Mouse (Mus musculus): Measurements from ENCODE around the gene Hoxb2. TPM values are rescaled to one million over a fixed set of nuclear protein-coding genes. Genes with fewer than 3 reads are reported as not detected.

Gene Hoxb2
- polyA plus RNA-seq, 1 experiment from 2014 or later = 45.9 TPM

GRCm38 (mm10) chr11:96327750-96328149 is 22.6 kb upstream of the Hoxb2 start:
- no peak for ATAC-seq (replicated peaks; ENCODE audit: low FRiP score)
- Histone ChIP-seq H3K4me1 (peaks cover 99% of the 10 kb centered on the region), H3K9ac (peak overlapping the region; percentile 55), H3K27me3 (no peaks in the 10 kb centered on the region), H3K27ac (peak overlapping the region; percentile 100), H3K4me2 (peak overlapping the region; percentile 90), H3K4me3 (replicated peaks) (peak overlapping the region; percentile 80), H3K9me3 (replicated peaks) (no peaks in the 10 kb centered on the region), H3K36me3 (peaks cover 23% of the 10 kb centered on the region)
- 30% methylated on average over 5 of the region's 5 CpGs for WGBS

DNA sequence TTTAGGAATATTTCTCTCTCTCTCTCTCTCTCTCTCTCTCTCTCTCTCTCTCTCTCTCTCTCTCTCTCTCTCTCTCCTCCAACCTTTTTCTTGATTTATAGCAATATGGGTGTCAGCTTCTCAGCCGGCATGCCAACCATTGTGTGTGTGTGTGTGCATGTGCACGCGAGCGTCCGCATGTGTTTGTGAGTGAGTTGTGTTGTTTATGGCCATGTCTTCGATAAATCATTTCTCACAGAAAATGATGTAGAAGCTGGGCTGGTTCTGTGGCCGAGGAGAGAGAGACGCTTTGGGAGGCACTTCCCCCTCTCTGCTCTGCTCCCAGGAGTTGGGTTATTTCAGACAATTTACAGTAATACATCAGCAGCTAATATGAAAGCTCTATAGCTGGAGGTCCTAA is 21.7 kb upstream of the Hoxb2 start:
- H3K9me3 ChIP-seq (replicated peaks) = no peaks in the 10 kb centered on the region
- H3K27me3 ChIP-seq = no peaks in the 10 kb centered on the region
- H3K4me3 ChIP-seq (replicated peaks) = peak overlapping the region; percentile 80
- H3K9ac ChIP-seq = peak overlapping the region; percentile 55; the same call in 1 of the 2 replicates
- H3K27ac ChIP-seq = peak overlapping the region; percentile 100
- no peak for ATAC-seq (replicated peaks; ENCODE audit: low FRiP score)
- peaks cover 99% of the 10 kb centered on the region for H3K4me1 ChIP-seq
- H3K36me3 ChIP-seq = peaks cover 26% of the 10 kb centered on the region
- WGBS = 9% methylated on average over 8 of the region's 8 CpGs
- peak overlapping the region; percentile 90 for H3K4me2 ChIP-seq

DNA sequence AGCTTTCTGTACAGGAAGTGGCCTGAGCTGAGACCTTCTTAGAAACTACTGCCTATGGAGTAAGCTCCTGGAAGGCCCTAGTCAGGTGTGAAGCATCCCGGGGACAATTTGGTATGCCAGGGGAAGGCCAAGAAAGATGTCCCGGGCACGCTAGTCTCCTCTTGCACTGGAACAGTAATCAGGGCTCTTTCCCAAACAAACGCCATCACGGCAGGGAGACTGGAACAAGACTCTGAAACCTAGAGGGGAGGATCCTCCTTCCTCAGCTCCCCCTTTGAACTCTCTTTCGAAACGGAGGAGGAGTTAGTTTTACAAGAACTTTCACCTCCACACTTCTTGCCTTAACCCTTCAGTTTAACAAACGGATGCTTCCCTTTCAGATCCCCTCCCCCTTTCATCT is 18.2 kb upstream of the Hoxb2 start:
- ATAC-seq (replicated peaks; ENCODE audit: low FRiP score) = no peak; the same call in 1 of the 2 replicates
- peak overlapping the region; percentile 100 for H3K27ac ChIP-seq
- peak overlapping the region; percentile 90 for H3K4me2 ChIP-seq
- peak overlapping the region; percentile 55 for H3K9ac ChIP-seq
- no peaks in the 10 kb centered on the region for H3K27me3 ChIP-seq
- WGBS = 6% methylated on average over 8 of the region's 8 CpGs
- H3K36me3 ChIP-seq = peaks cover 27% of the 10 kb centered on the region
- no peaks in the 10 kb centered on the region for H3K9me3 ChIP-seq (replicated peaks)
- H3K4me1 ChIP-seq = peaks cover 100% of the 10 kb centered on the region
- peak overlapping the region; percentile 41 for H3K4me3 ChIP-seq (replicated peaks)

GRCm38 (mm10) chr11:96332618-96333032 is 17.7 kb upstream of the Hoxb2 start:
- H3K4me1 ChIP-seq = peaks cover 100% of the 10 kb centered on the region
- peaks cover 31% of the 10 kb centered on the region for H3K36me3 ChIP-seq
- H3K27me3 ChIP-seq = no peaks in the 10 kb centered on the region
- H3K4me3 ChIP-seq (replicated peaks) = peak overlapping the region; percentile 41
- H3K4me2 ChIP-seq = peak overlapping the region; percentile 90
- H3K9me3 ChIP-seq (replicated peaks) = no peaks in the 10 kb centered on the region
- peak overlapping the region; percentile 55 for H3K9ac ChIP-seq
- H3K27ac ChIP-seq = peak overlapping the region; percentile 100
- WGBS = 10% methylated on average over 34 of the region's 35 CpGs
- ATAC-seq (replicated peaks; ENCODE audit: low FRiP score) = no peak; the same call in 1 of the 2 replicates

DNA sequence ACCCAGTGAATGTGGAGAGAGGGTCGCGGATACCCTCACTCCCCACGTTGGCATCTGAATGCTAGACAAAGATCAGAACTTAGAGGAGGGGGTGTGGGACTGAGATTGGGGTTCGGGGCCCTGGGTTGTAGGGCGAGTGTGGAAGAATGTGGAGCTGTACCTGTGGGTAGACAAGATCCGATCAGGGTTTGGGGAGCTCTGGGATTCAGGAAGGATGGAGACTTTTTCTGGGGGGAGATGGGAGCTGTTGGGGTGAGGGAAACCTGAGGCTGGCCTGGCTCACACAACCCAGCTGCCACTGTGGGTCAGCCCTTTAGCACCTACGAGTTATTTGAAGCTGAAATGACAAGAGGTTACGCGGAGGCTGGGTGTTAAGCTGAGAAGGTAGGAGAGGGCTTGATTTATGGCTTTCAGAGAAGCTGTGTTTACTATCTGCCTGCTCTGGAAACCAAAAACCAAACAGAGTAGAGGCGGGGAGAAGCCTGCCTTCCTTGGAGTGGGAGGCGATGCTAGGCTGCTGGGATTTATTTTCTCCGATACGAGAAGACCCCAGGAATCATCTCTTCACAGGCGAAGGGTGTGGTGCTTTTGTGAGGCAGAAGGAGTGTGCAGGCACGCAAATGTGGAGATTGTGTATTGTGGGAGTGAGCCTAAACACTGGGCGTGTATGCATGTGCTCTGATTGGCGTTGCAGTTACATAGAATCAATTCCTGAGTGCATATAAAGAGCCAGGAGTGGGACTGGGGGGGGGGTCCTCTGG is 16.9 kb upstream of the Hoxb2 start:
- Histone ChIP-seq H3K27ac (peak overlapping the region; percentile 100), H3K9ac (peak overlapping the region; percentile 55), H3K27me3 (no peaks in the 10 kb centered on the region), H3K36me3 (peaks cover 39% of the 10 kb centered on the region), H3K4me1 (peaks cover 100% of the 10 kb centered on the region), H3K4me2 (peak overlapping the region; percentile 90), H3K4me3 (replicated peaks) (peak overlapping the region; percentile 41), H3K9me3 (replicated peaks) (no peaks in the 10 kb centered on the region)
- ATAC-seq (replicated peaks; ENCODE audit: low FRiP score) = peak; percentile 70
- WGBS = 11% methylated on average over 17 of the region's 17 CpGs

- H3K36me3 ChIP-seq = peaks cover 41% of the 10 kb centered on the region
- no peaks in the 10 kb centered on the region for H3K27me3 ChIP-seq
- WGBS = 10% methylated on average over 2 of the region's 2 CpGs
- peak overlapping the region; percentile 55 for H3K9ac ChIP-seq
- H3K27ac ChIP-seq = peak overlapping the region; percentile 100
- peak overlapping the region; percentile 90 for H3K4me2 ChIP-seq
- no peak for ATAC-seq (replicated peaks; ENCODE audit: low FRiP score)
- peak overlapping the region; percentile 41 for H3K4me3 ChIP-seq (replicated peaks)
- peaks cover 100% of the 10 kb centered on the region for H3K4me1 ChIP-seq
- H3K9me3 ChIP-seq (replicated peaks) = no peaks in the 10 kb centered on the region
Observed at GRCm38 (mm10) chr11:96334002-96334364, 16.3 kb upstream of the Hoxb2 start.

GRCm38 (mm10) chr11:96334998-96335397 is 15.3 kb upstream of the Hoxb2 start:
- H3K9ac ChIP-seq = no peak overlapping the region
- H3K9me3 ChIP-seq (replicated peaks) = no peaks in the 10 kb centered on the region
- H3K27me3 ChIP-seq = no peaks in the 10 kb centered on the region
- H3K4me3 ChIP-seq (replicated peaks) = no peak overlapping the region; the same call in 1 of the 2 replicates
- WGBS = 26% methylated on average over 3 of the region's 3 CpGs
- peak; percentile 30 for ATAC-seq (replicated peaks; ENCODE audit: low FRiP score)
- H3K4me2 ChIP-seq = peak overlapping the region; percentile 90
- peak overlapping the region; percentile 100 for H3K27ac ChIP-seq
- peaks cover 100% of the 10 kb centered on the region for H3K4me1 ChIP-seq
- H3K36me3 ChIP-seq = peaks cover 44% of the 10 kb centered on the region

GRCm38 (mm10) chr11:96336597-96336996 is 13.7 kb upstream of the Hoxb2 start:
- WGBS = 23% methylated on average over 2 of the region's 2 CpGs
- H3K4me3 ChIP-seq (replicated peaks) = no peak overlapping the region
- H3K9me3 ChIP-seq (replicated peaks) = no peaks in the 10 kb centered on the region
- peaks cover 98% of the 10 kb centered on the region for H3K4me1 ChIP-seq
- H3K27me3 ChIP-seq = no peaks in the 10 kb centered on the region
- H3K36me3 ChIP-seq = peaks cover 34% of the 10 kb centered on the region
- ATAC-seq (replicated peaks; ENCODE audit: low FRiP score) = no peak
- H3K9ac ChIP-seq = no peak overlapping the region
- peak overlapping the region; percentile 100 for H3K27ac ChIP-seq
- H3K4me2 ChIP-seq = peak overlapping the region; percentile 36

DNA sequence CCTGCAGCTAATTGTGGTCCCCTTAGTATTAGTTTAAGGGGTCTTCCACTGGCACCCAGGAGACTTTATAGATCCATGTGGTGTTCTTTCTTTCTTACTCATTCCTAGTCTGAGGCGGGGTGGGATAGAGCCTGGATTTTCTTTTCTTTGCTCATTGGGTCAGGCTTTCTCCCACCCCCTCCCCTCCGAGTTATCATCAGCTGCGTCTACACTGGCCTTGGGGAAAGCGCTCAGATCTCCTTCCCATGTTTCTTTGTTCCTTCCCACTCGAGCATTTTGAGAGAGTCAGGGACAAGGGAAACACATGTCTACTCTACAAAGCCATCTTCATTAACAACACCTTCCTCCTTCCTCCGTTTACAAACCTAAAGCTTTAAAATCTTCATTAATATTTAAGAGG is 13.3 kb upstream of the Hoxb2 start:
- Histone ChIP-seq H3K27me3 (no peaks in the 10 kb centered on the region), H3K36me3 (peaks cover 34% of the 10 kb centered on the region), H3K27ac (peak overlapping the region; percentile 100), H3K9ac (no peak overlapping the region), H3K4me2 (peak overlapping the region; percentile 36), H3K4me3 (replicated peaks) (no peak overlapping the region), H3K9me3 (replicated peaks) (no peaks in the 10 kb centered on the region), H3K4me1 (peaks cover 98% of the 10 kb centered on the region)
- ATAC-seq (replicated peaks; ENCODE audit: low FRiP score) = no peak
- WGBS = 32% methylated on average over 6 of the region's 6 CpGs

GRCm38 (mm10) chr11:96338957-96339855 is 11.1 kb upstream of the Hoxb2 start:
- peaks cover 98% of the 10 kb centered on the region for H3K4me1 ChIP-seq
- peak overlapping the region; percentile 76 for H3K4me2 ChIP-seq
- H3K27me3 ChIP-seq = no peaks in the 10 kb centered on the region
- H3K9me3 ChIP-seq (replicated peaks) = no peaks in the 10 kb centered on the region
- H3K4me3 ChIP-seq (replicated peaks) = peak overlapping the region; percentile 43
- peak overlapping the region; percentile 100 for H3K27ac ChIP-seq
- 41% methylated on average over 7 of the region's 7 CpGs for WGBS
- peaks cover 32% of the 10 kb centered on the region for H3K36me3 ChIP-seq
- H3K9ac ChIP-seq = peak overlapping the region; percentile 61
- no peak for ATAC-seq (replicated peaks; ENCODE audit: low FRiP score)

DNA sequence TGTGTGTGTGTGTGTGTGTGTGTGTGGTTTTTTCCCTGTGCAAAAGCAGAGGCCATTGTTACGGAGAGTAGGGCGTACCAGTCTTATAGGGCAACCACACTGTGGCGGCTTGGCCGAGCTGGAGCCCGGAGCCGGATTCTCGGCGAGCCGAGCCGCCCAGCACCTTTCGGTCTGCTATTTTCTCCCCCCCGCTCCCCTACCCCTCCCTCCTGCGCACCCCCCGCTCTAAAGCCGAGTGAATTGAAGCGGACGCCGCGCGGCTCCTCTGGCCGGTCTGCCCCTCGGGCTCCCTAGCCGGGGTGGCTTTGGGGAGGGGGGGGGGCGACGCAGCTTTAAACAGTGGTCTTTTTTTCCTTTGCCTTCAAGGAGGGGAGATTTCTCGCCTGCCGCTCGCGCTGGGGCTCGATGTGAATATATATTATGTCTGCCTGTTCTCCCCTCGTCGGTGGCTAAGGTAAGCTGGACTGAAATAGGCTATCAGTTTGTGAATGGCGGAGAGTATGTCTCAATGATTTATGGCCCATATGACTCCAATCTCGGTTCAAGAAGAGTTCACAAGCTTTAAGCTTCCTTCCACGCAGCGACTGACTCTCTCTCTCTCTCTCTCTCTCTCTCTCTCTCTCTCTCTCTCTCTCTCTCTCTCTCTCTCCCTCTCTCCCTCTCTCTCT is 9.5 kb upstream of the Hoxb2 start:
- peak overlapping the region; percentile 61 for H3K9ac ChIP-seq
- H3K4me2 ChIP-seq = peak overlapping the region; percentile 76
- H3K4me3 ChIP-seq (replicated peaks) = peak overlapping the region; percentile 43
- peak; percentile 65 for ATAC-seq (replicated peaks; ENCODE audit: low FRiP score)
- H3K27me3 ChIP-seq = no peaks in the 10 kb centered on the region
- H3K9me3 ChIP-seq (replicated peaks) = no peaks in the 10 kb centered on the region
- H3K27ac ChIP-seq = peak overlapping the region; percentile 100
- H3K36me3 ChIP-seq = peaks cover 38% of the 10 kb centered on the region
- H3K4me1 ChIP-seq = peaks cover 98% of the 10 kb centered on the region
- 2% methylated on average over 36 of the region's 36 CpGs for WGBS
